Mouse (Mus musculus): ENCODE results near the gene Zfp609. TPM values are rescaled to one million over a fixed set of nuclear protein-coding genes. Genes with fewer than 3 reads are reported as not detected.
A peak's percentile ranks its signal among the peaks of the same experiment; 100 is the strongest.

Zfp609 gene
- polyA plus RNA-seq, 1 experiment from 2014 or later: 7.4 TPM

- Histone ChIP-seq H3K9me3 (replicated peaks; ENCODE audit: control insufficient read depth, low read length) (no peaks in the 10 kb centered on the region), H3K27ac (ENCODE audit: low read depth, low read length) (peak overlapping the region; percentile 40; the same call in 1 of the 2 replicates), H3K4me2 (ENCODE audit: low read length) (peak overlapping the region; percentile 43), H3K36me3 (ENCODE audit: control insufficient read depth, insufficient read depth, low read length) (no peaks in the 10 kb centered on the region), H3K9ac (ENCODE audit: low read length) (peak overlapping the region; percentile 50), H3K4me3 (ENCODE audit: low read depth, low read length) (peak overlapping the region; percentile 63), H3K4me1 (ENCODE audit: control insufficient read depth, insufficient read depth, low read length) (peaks cover 34% of the 10 kb centered on the region), H3K27me3 (replicated peaks; ENCODE audit: control insufficient read depth, insufficient read depth, low read length) (no peaks in the 10 kb centered on the region)
- ATAC-seq (peak; percentile 54), DNase-seq (ENCODE audit: low spot score) (no peak)
- WGBS: 56% methylated on average over 8 of the region's 8 CpGs
Measured at GRCm38 (mm10) chr9:65675461-65676357, 151.7 kb downstream of the Zfp609 start.

- no peaks in the 10 kb centered on the region for H3K27me3 ChIP-seq (replicated peaks; ENCODE audit: control insufficient read depth, insufficient read depth, low read length)
- no peak overlapping the region for H3K27ac ChIP-seq (ENCODE audit: low read depth, low read length)
- 88% methylated on average over 11 of the region's 11 CpGs for WGBS
- H3K36me3 ChIP-seq (ENCODE audit: control insufficient read depth, insufficient read depth, low read length): no peaks in the 10 kb centered on the region
- no peak overlapping the region for H3K4me3 ChIP-seq (ENCODE audit: low read depth, low read length)
- no peak for ATAC-seq
- no peak for DNase-seq (ENCODE audit: low spot score)
- H3K9ac ChIP-seq (ENCODE audit: low read length): no peak overlapping the region
- H3K9me3 ChIP-seq (replicated peaks; ENCODE audit: control insufficient read depth, low read length): no peaks in the 10 kb centered on the region
- H3K4me1 ChIP-seq (ENCODE audit: control insufficient read depth, insufficient read depth, low read length): peaks cover 10% of the 10 kb centered on the region
- no peak overlapping the region for H3K4me2 ChIP-seq (ENCODE audit: low read length)
Measured at GRCm38 (mm10) chr9:65672996-65673395, 154.4 kb downstream of the Zfp609 start.

GRCm38 (mm10) chr9:65671431-65671931 lies 155.9 kb downstream of the Zfp609 start:
- DNase-seq (ENCODE audit: low spot score) (no peak), ATAC-seq (no peak)
- Histone ChIP-seq H3K36me3 (ENCODE audit: control insufficient read depth, insufficient read depth, low read length) (no peaks in the 10 kb centered on the region), H3K9ac (ENCODE audit: low read length) (no peak overlapping the region), H3K27me3 (replicated peaks; ENCODE audit: control insufficient read depth, insufficient read depth, low read length) (no peaks in the 10 kb centered on the region), H3K4me1 (ENCODE audit: control insufficient read depth, insufficient read depth, low read length) (no peaks in the 10 kb centered on the region), H3K4me2 (ENCODE audit: low read length) (no peak overlapping the region), H3K27ac (ENCODE audit: low read depth, low read length) (no peak overlapping the region), H3K4me3 (ENCODE audit: low read depth, low read length) (no peak overlapping the region), H3K9me3 (replicated peaks; ENCODE audit: control insufficient read depth, low read length) (no peaks in the 10 kb centered on the region)
- WGBS: 72% methylated on average over 9 of the region's 9 CpGs

GRCm38 (mm10) chr9:65667701-65668100 lies 159.7 kb downstream of the Zfp609 start, which contains the start of gene Oaz2:
Gene Oaz2 (plus strand): TSS chr9:65668001.
- Histone ChIP-seq H3K27ac (ENCODE audit: low read depth, low read length) (no peak within 1 kb of the TSS), H3K4me2 (ENCODE audit: low read length) (no peak within 1 kb of the TSS), H3K36me3 (ENCODE audit: control insufficient read depth, insufficient read depth, low read length) (no peaks in the 10 kb centered on the region), H3K4me1 (ENCODE audit: control insufficient read depth, insufficient read depth, low read length) (no peaks in the 10 kb centered on the region), H3K27me3 (replicated peaks; ENCODE audit: control insufficient read depth, insufficient read depth, low read length) (no peaks in the 10 kb centered on the region), H3K9me3 (replicated peaks; ENCODE audit: control insufficient read depth, low read length) (no peaks in the 10 kb centered on the region), H3K9ac (ENCODE audit: low read length) (no peak within 1 kb of the TSS), H3K4me3 (ENCODE audit: low read depth, low read length) (no peak within 1 kb of the TSS)
- 91% methylated on average over 8 of the region's 8 CpGs for WGBS
- DNase-seq (ENCODE audit: low spot score): no peak
- no peak for ATAC-seq

GRCm38 (mm10) chr9:65666042-65666441 lies 161.3 kb downstream of the Zfp609 start:
- H3K4me2 ChIP-seq (ENCODE audit: low read length): no peak overlapping the region
- no peaks in the 10 kb centered on the region for H3K27me3 ChIP-seq (replicated peaks; ENCODE audit: control insufficient read depth, insufficient read depth, low read length)
- H3K4me1 ChIP-seq (ENCODE audit: control insufficient read depth, insufficient read depth, low read length): no peaks in the 10 kb centered on the region
- H3K9me3 ChIP-seq (replicated peaks; ENCODE audit: control insufficient read depth, low read length): no peaks in the 10 kb centered on the region
- no peak overlapping the region for H3K4me3 ChIP-seq (ENCODE audit: low read depth, low read length)
- H3K27ac ChIP-seq (ENCODE audit: low read depth, low read length): no peak overlapping the region
- ATAC-seq: 0 out of 2 replicates have a peak, but pooled peaks have one; percentile 26
- H3K9ac ChIP-seq (ENCODE audit: low read length): no peak overlapping the region
- no peaks in the 10 kb centered on the region for H3K36me3 ChIP-seq (ENCODE audit: control insufficient read depth, insufficient read depth, low read length)
- 15% methylated on average over 5 of the region's 5 CpGs for WGBS
- peak; percentile 80 for DNase-seq (ENCODE audit: low spot score)

GRCm38 (mm10) chr9:65664163-65664562 lies 163.2 kb downstream of the Zfp609 start:
- no peak overlapping the region for H3K4me2 ChIP-seq (ENCODE audit: low read length)
- ATAC-seq: no peak
- WGBS: 1% methylated on average over 3 of the region's 3 CpGs

GRCm38 (mm10) chr9:65661493-65661892 lies 165.9 kb downstream of the Zfp609 start:
- H3K27me3 ChIP-seq (replicated peaks; ENCODE audit: control insufficient read depth, insufficient read depth, low read length): no peaks in the 10 kb centered on the region
- no peak overlapping the region for H3K4me3 ChIP-seq (ENCODE audit: low read depth, low read length)
- H3K36me3 ChIP-seq (ENCODE audit: control insufficient read depth, insufficient read depth, low read length): no peaks in the 10 kb centered on the region
- H3K4me1 ChIP-seq (ENCODE audit: control insufficient read depth, insufficient read depth, low read length): no peaks in the 10 kb centered on the region
- DNase-seq (ENCODE audit: low spot score) (no peak), ATAC-seq (no peak)
- H3K9ac ChIP-seq (ENCODE audit: low read length): no peak overlapping the region
- H3K4me2 ChIP-seq (ENCODE audit: low read length): no peak overlapping the region
- H3K9me3 ChIP-seq (replicated peaks; ENCODE audit: control insufficient read depth, low read length): no peaks in the 10 kb centered on the region
- 57% methylated on average over 1 of the region's 1 CpGs for WGBS
- no peak overlapping the region for H3K27ac ChIP-seq (ENCODE audit: low read depth, low read length)

More at GRCm38 (mm10) chr9:65664163-65664562, 163.2 kb downstream of the Zfp609 start:
- peak; percentile 73 for DNase-seq (ENCODE audit: low spot score)
- Histone ChIP-seq H3K4me3 (ENCODE audit: low read depth, low read length) (no peak overlapping the region), H3K27me3 (replicated peaks; ENCODE audit: control insufficient read depth, insufficient read depth, low read length) (no peaks in the 10 kb centered on the region), H3K9ac (ENCODE audit: low read length) (no peak overlapping the region), H3K4me1 (ENCODE audit: control insufficient read depth, insufficient read depth, low read length) (no peaks in the 10 kb centered on the region), H3K27ac (ENCODE audit: low read depth, low read length) (no peak overlapping the region), H3K36me3 (ENCODE audit: control insufficient read depth, insufficient read depth, low read length) (no peaks in the 10 kb centered on the region), H3K9me3 (replicated peaks; ENCODE audit: control insufficient read depth, low read length) (no peaks in the 10 kb centered on the region)

- H3K4me1 ChIP-seq (ENCODE audit: control insufficient read depth, insufficient read depth, low read length): no peaks in the 10 kb centered on the region
- H3K9me3 ChIP-seq (replicated peaks; ENCODE audit: control insufficient read depth, low read length): no peaks in the 10 kb centered on the region
- no peak overlapping the region for H3K9ac ChIP-seq (ENCODE audit: low read length)
- H3K4me3 ChIP-seq (ENCODE audit: low read depth, low read length): no peak overlapping the region
- H3K27me3 ChIP-seq (replicated peaks; ENCODE audit: control insufficient read depth, insufficient read depth, low read length): no peaks in the 10 kb centered on the region
- H3K36me3 ChIP-seq (ENCODE audit: control insufficient read depth, insufficient read depth, low read length): no peaks in the 10 kb centered on the region
- no peak overlapping the region for H3K27ac ChIP-seq (ENCODE audit: low read depth, low read length)
- H3K4me2 ChIP-seq (ENCODE audit: low read length): no peak overlapping the region
- no peak for DNase-seq (ENCODE audit: low spot score)
- 53% methylated on average over 5 of the region's 5 CpGs for WGBS
- ATAC-seq: no peak
Measured at GRCm38 (mm10) chr9:65661029-65661428, 166.3 kb downstream of the Zfp609 start.

GRCm38 (mm10) chr9:65657218-65657617 lies 170.1 kb downstream of the Zfp609 start:
- Histone ChIP-seq H3K9ac (ENCODE audit: low read length) (no peak overlapping the region), H3K4me2 (ENCODE audit: low read length) (no peak overlapping the region), H3K4me3 (ENCODE audit: low read depth, low read length) (no peak overlapping the region), H3K4me1 (ENCODE audit: control insufficient read depth, insufficient read depth, low read length) (no peaks in the 10 kb centered on the region), H3K27me3 (replicated peaks; ENCODE audit: control insufficient read depth, insufficient read depth, low read length) (no peaks in the 10 kb centered on the region), H3K27ac (ENCODE audit: low read depth, low read length) (no peak overlapping the region), H3K9me3 (replicated peaks; ENCODE audit: control insufficient read depth, low read length) (no peaks in the 10 kb centered on the region), H3K36me3 (ENCODE audit: control insufficient read depth, insufficient read depth, low read length) (no peaks in the 10 kb centered on the region)
- ATAC-seq (no peak), DNase-seq (ENCODE audit: low spot score) (no peak)
- 59% methylated on average over 3 of the region's 3 CpGs for WGBS

All from forebrain, embryonic 14.5 days (tissue).